Mouse (Mus musculus) c-Kit-positive CD71-negative TER-119-negative erythroid progenitor cells, embryonic 14.5 days (primary cell): ENCODE results near the gene Dhx30.
"Not testable (repeated sequence)": the region's sequence is repeated elsewhere in the genome, so short reads cannot be mapped to it uniquely, and the experiment has no call there.

Experiments
- DNase-seq: peaks from one replicate; pipeline ENCODE4 v3.0.0-alpha.2; 2013; ENCODE audit warnings: low read depth

Dhx30 gene

GRCm38 (mm10) chr9:110094761-110095160, 22.9 kb downstream of the Dhx30 start:
- DNase-seq, result no peak

- no peak for DNase-seq
These were observed 24.3 kb downstream of the Dhx30 start for GRCm38 (mm10) chr9:110093303-110093702.

- no peak for DNase-seq
These were observed 31.9 kb downstream of the Dhx30 start for GRCm38 (mm10) chr9:110085693-110086092.

- DNase-seq, result no peak
These were observed 33.2 kb downstream of the Dhx30 start for GRCm38 (mm10) chr9:110084201-110084964.

- DNase-seq, result no peak
These were observed 36.6 kb downstream of the Dhx30 start for GRCm38 (mm10) chr9:110081066-110081465.

GRCm38 (mm10) chr9:110076468-110076867, 41.2 kb downstream of the Dhx30 start:
- not testable (repeated sequence) for DNase-seq

- peak; percentile 77 for DNase-seq
These were observed 45.8 kb downstream of the Dhx30 start for GRCm38 (mm10) chr9:110071843-110072242.

- DNase-seq, result no peak
These were observed 46.6 kb downstream of the Dhx30 start for GRCm38 (mm10) chr9:110071011-110071410.

- no peak for DNase-seq
These were observed 47.3 kb downstream of the Dhx30 start for GRCm38 (mm10) chr9:110070358-110070757.

- DNase-seq, result no peak
These were observed 48.9 kb downstream of the Dhx30 start for GRCm38 (mm10) chr9:110068745-110069144.

- DNase-seq, result no peak
These were observed 53.0 kb downstream of the Dhx30 start for GRCm38 (mm10) chr9:110064641-110065040.

- no peak for DNase-seq
These were observed 54.8 kb downstream of the Dhx30 start for GRCm38 (mm10) chr9:110062861-110063260.

GRCm38 (mm10) chr9:110062405-110062804, 55.2 kb downstream of the Dhx30 start:
- no peak for DNase-seq

GRCm38 (mm10) chr9:110060761-110061160, 56.9 kb downstream of the Dhx30 start:
- DNase-seq, result no peak

- DNase-seq, result no peak
These were observed 60.4 kb downstream of the Dhx30 start for GRCm38 (mm10) chr9:110057200-110057599.

GRCm38 (mm10) chr9:110054781-110055180, 62.8 kb downstream of the Dhx30 start:
- no peak for DNase-seq

- DNase-seq, result no peak
These were observed 63.6 kb downstream of the Dhx30 start for GRCm38 (mm10) chr9:110054080-110054421.

- no peak for DNase-seq
These were observed 64.1 kb downstream of the Dhx30 start for GRCm38 (mm10) chr9:110053305-110054079.

GRCm38 (mm10) chr9:110052951-110053304, 64.7 kb downstream of the Dhx30 start:
- DNase-seq, result no peak

- no peak for DNase-seq
These were observed 65.6 kb downstream of the Dhx30 start for GRCm38 (mm10) chr9:110051869-110052661.

- no peak for DNase-seq
These were observed 66.4 kb downstream of the Dhx30 start for GRCm38 (mm10) chr9:110051184-110051583.

- no peak for DNase-seq
These were observed 69.8 kb downstream of the Dhx30 start for GRCm38 (mm10) chr9:110047857-110048256.

GRCm38 (mm10) chr9:110047260-110047659, 70.4 kb downstream of the Dhx30 start:
- no peak for DNase-seq
